Mouse (Mus musculus) megakaryocyte, embryonic 14.5 days (primary cell): Measurements from ENCODE around the gene Dnah6.

Experiments used
- FLI1 ChIP-seq: IDR thresholded peaks from 2 replicates; pipeline ENCODE4 v1.6.1; 2012; ENCODE audit warnings: low read length, inconsistent platforms, mixed read lengths
- GATA1 ChIP-seq: IDR thresholded peaks from 3 replicates; pipeline ENCODE4 v1.6.1; 2012; ENCODE audit warnings: mixed read lengths, low read length, inconsistent platforms, borderline replicate concordance

GRCm38 (mm10) chr6:73182987-73183386 lies 38.5 kb downstream of the Dnah6 start:
- TF ChIP-seq FLI1 (no peak), GATA1 (no peak)
